Mouse (Mus musculus): ENCODE measurements around the gene Lcorl. TPM values are rescaled to one million over a fixed set of nuclear protein-coding genes. Genes with fewer than 3 reads are reported as not detected.
A peak's percentile ranks its signal among the peaks of the same experiment; 100 is the strongest.

Gene Lcorl
- polyA plus RNA-seq, 1 experiment from 2014 or later, result 42.7 TPM

GRCm38 (mm10) chr5:45685243-45685642 lies 172.2 kb downstream of the Lcorl start:
- Histone ChIP-seq H3K4me3 (ENCODE audit: low read length) (no peak overlapping the region), H3K27ac (ENCODE audit: low read depth, low read length) (no peak overlapping the region), H3K36me3 (ENCODE audit: control insufficient read depth, insufficient read depth, low read length) (peaks cover 30% of the 10 kb centered on the region), H3K4me2 (replicated peaks; ENCODE audit: low read depth, low read length) (no peak overlapping the region), H3K4me1 (ENCODE audit: control insufficient read depth, insufficient read depth, low read length) (no peaks in the 10 kb centered on the region), H3K9ac (ENCODE audit: low read depth, low read length) (no peak overlapping the region), H3K9me3 (ENCODE audit: control insufficient read depth, low read length) (no peaks in the 10 kb centered on the region), H3K27me3 (ENCODE audit: control insufficient read depth, insufficient read depth, low read length) (no peaks in the 10 kb centered on the region)
- ATAC-seq (ENCODE audit: low FRiP score, low TSS enrichment), result no peak
- WGBS, result 93% methylated on average over 2 of the region's 2 CpGs

DNA sequence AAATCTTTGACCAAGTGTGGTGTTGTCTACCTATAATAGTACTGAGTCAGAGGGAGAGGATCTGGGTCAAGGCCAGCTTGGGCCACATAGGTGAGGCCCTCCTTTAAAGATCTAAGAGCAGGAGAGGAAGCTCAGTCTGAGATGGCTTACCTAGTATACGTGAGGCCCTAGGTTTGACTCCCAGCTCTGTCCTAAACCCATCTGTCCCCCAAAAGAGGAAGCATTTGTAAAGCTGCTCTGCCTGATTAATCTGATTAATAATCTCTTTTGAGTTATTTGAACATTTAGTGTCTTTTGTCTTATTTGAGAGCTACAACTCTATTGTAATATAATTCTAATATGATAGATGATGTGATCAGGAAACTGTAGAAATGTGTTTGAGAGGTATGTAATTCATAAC lies 174.0 kb downstream of the Lcorl start:
- no peaks in the 10 kb centered on the region for H3K4me1 ChIP-seq (ENCODE audit: control insufficient read depth, insufficient read depth, low read length)
- no peak overlapping the region for H3K4me2 ChIP-seq (replicated peaks; ENCODE audit: low read depth, low read length)
- no peak overlapping the region for H3K27ac ChIP-seq (ENCODE audit: low read depth, low read length)
- H3K36me3 ChIP-seq (ENCODE audit: control insufficient read depth, insufficient read depth, low read length), result peaks cover 31% of the 10 kb centered on the region
- no peaks in the 10 kb centered on the region for H3K27me3 ChIP-seq (ENCODE audit: control insufficient read depth, insufficient read depth, low read length)
- 100% methylated on average over 1 of the region's 1 CpGs for WGBS
- no peak overlapping the region for H3K9ac ChIP-seq (ENCODE audit: low read depth, low read length)
- no peaks in the 10 kb centered on the region for H3K9me3 ChIP-seq (ENCODE audit: control insufficient read depth, low read length)
- H3K4me3 ChIP-seq (ENCODE audit: low read length), result no peak overlapping the region
- ATAC-seq (ENCODE audit: low FRiP score, low TSS enrichment), result no peak

DNA sequence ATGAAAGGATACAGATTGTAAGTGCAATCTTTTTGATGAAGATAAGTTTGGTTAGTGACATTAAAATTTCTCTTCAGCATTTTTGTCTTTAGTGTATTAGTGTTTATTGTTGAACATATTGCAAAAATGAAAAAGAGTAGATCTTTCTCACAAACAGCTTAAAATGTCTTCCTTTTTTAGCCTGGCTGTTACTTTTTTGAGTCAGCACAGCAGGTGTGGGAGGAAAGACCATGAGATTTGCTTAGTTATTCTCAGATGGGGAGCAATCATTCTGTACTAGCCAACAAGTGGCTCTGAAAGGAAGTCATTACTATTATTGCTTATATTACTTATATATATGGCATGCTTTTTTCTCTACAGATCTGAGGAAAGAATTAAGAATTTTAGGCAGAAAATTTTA lies 177.5 kb downstream of the Lcorl start:
- no peaks in the 10 kb centered on the region for H3K4me1 ChIP-seq (ENCODE audit: control insufficient read depth, insufficient read depth, low read length)
- H3K4me3 ChIP-seq (ENCODE audit: low read length), result no peak overlapping the region
- no peak for ATAC-seq (ENCODE audit: low FRiP score, low TSS enrichment)
- no peak overlapping the region for H3K9ac ChIP-seq (ENCODE audit: low read depth, low read length)
- no peaks in the 10 kb centered on the region for H3K9me3 ChIP-seq (ENCODE audit: control insufficient read depth, low read length)
- H3K36me3 ChIP-seq (ENCODE audit: control insufficient read depth, insufficient read depth, low read length), result peaks cover 57% of the 10 kb centered on the region
- no peaks in the 10 kb centered on the region for H3K27me3 ChIP-seq (ENCODE audit: control insufficient read depth, insufficient read depth, low read length)
- H3K4me2 ChIP-seq (replicated peaks; ENCODE audit: low read depth, low read length), result no peak overlapping the region
- H3K27ac ChIP-seq (ENCODE audit: low read depth, low read length), result no peak overlapping the region

DNA sequence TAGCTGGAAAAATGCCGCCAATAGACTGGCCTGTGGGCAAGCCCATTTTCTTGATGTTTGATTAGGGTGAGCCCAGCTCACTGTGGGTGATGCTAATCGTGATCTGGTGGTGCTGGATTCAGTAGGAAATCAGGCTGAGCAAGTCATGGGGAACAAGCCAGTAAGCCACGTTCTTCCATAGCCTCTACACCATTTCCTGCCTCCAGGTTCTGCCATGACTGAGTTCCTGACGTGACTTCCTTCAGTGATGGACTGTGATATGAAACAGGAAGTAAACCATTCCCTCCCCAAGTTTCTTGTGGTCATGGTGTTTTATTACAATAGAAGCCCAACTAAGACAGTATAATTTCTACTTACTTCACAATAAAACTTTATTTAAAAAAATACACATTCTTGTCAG lies 179.8 kb downstream of the Lcorl start:
- H3K9me3 ChIP-seq (ENCODE audit: control insufficient read depth, low read length), result no peaks in the 10 kb centered on the region
- H3K27me3 ChIP-seq (ENCODE audit: control insufficient read depth, insufficient read depth, low read length), result no peaks in the 10 kb centered on the region
- WGBS, result 80% methylated on average over 4 of the region's 4 CpGs
- H3K4me2 ChIP-seq (replicated peaks; ENCODE audit: low read depth, low read length), result no peak overlapping the region
- no peak overlapping the region for H3K4me3 ChIP-seq (ENCODE audit: low read length)
- no peak overlapping the region for H3K27ac ChIP-seq (ENCODE audit: low read depth, low read length)
- no peak overlapping the region for H3K9ac ChIP-seq (ENCODE audit: low read depth, low read length)
- H3K4me1 ChIP-seq (ENCODE audit: control insufficient read depth, insufficient read depth, low read length), result no peaks in the 10 kb centered on the region
- no peak for ATAC-seq (ENCODE audit: low FRiP score, low TSS enrichment)
- peaks cover 50% of the 10 kb centered on the region for H3K36me3 ChIP-seq (ENCODE audit: control insufficient read depth, insufficient read depth, low read length)

DNA sequence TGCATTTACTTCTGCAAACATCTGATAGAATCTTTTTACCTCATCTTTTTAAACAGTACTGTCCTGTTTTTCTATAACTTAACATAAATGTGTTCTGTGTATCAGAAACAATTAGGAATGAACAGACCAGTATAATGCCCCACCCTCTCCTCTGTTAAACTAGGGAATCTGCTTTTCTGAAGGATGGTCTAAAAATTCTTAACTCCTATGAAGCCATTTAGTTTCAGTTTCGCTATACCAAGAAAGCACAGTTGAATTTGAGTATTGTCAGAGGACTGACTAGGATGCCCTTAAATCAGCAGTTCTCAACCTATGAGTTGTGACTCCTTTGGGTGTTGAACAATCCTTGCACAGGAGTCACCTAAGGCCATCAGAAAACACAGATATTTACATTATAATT lies 182.4 kb downstream of the Lcorl start:
- no peak overlapping the region for H3K9ac ChIP-seq (ENCODE audit: low read depth, low read length)
- H3K4me3 ChIP-seq (ENCODE audit: low read length), result no peak overlapping the region
- H3K27me3 ChIP-seq (ENCODE audit: control insufficient read depth, insufficient read depth, low read length), result no peaks in the 10 kb centered on the region
- H3K4me2 ChIP-seq (replicated peaks; ENCODE audit: low read depth, low read length), result no peak overlapping the region
- H3K4me1 ChIP-seq (ENCODE audit: control insufficient read depth, insufficient read depth, low read length), result peaks cover 2% of the 10 kb centered on the region; the same call in 1 of the 2 replicates
- no peak for ATAC-seq (ENCODE audit: low FRiP score, low TSS enrichment)
- H3K36me3 ChIP-seq (ENCODE audit: control insufficient read depth, insufficient read depth, low read length), result peaks cover 44% of the 10 kb centered on the region
- H3K9me3 ChIP-seq (ENCODE audit: control insufficient read depth, low read length), result no peaks in the 10 kb centered on the region
- 94% methylated on average over 1 of the region's 1 CpGs for WGBS
- no peak overlapping the region for H3K27ac ChIP-seq (ENCODE audit: low read depth, low read length)

GRCm38 (mm10) chr5:45670894-45671494 lies 186.4 kb downstream of the Lcorl start:
- Histone ChIP-seq H3K4me1 (ENCODE audit: control insufficient read depth, insufficient read depth, low read length) (peaks cover 5% of the 10 kb centered on the region; the same call in 1 of the 2 replicates), H3K27me3 (ENCODE audit: control insufficient read depth, insufficient read depth, low read length) (no peaks in the 10 kb centered on the region), H3K27ac (ENCODE audit: low read depth, low read length) (no peak overlapping the region), H3K36me3 (ENCODE audit: control insufficient read depth, insufficient read depth, low read length) (peaks cover 15% of the 10 kb centered on the region), H3K4me3 (ENCODE audit: low read length) (peak overlapping the region; percentile 79), H3K9me3 (ENCODE audit: control insufficient read depth, low read length) (no peaks in the 10 kb centered on the region), H3K9ac (ENCODE audit: low read depth, low read length) (peak overlapping the region; percentile 23; the same call in 1 of the 2 replicates), H3K4me2 (replicated peaks; ENCODE audit: low read depth, low read length) (peak overlapping the region; percentile 54)
- 56% methylated on average over 5 of the region's 5 CpGs for WGBS
- ATAC-seq (ENCODE audit: low FRiP score, low TSS enrichment), result no peak

DNA sequence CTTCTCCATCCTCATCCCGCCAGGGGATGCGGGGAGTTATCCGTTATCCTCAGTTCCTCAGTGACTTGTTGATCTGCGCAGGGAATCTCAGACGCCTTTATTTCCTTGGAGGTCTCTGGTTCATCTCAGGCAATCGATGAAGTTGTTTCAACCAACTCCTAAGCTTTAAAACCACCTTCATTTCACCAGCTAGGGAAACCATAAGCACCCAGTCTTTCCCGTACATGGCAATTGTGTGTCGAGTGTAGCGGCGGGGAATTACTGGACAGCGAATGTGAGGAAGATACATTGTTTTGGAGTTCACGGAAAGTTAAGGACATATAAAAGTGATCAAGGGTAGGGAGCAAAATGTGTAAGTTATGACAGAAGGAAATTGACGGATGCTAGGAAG lies 187.1 kb downstream of the Lcorl start:
- Histone ChIP-seq H3K27me3 (ENCODE audit: control insufficient read depth, insufficient read depth, low read length) (no peaks in the 10 kb centered on the region), H3K9me3 (ENCODE audit: control insufficient read depth, low read length) (no peaks in the 10 kb centered on the region), H3K36me3 (ENCODE audit: control insufficient read depth, insufficient read depth, low read length) (peaks cover 10% of the 10 kb centered on the region; the same call in 1 of the 2 replicates), H3K4me2 (replicated peaks; ENCODE audit: low read depth, low read length) (peak overlapping the region; percentile 54), H3K27ac (ENCODE audit: low read depth, low read length) (peak overlapping the region; percentile 63), H3K4me3 (ENCODE audit: low read length) (peak overlapping the region; percentile 79), H3K9ac (ENCODE audit: low read depth, low read length) (peak overlapping the region; percentile 72), H3K4me1 (ENCODE audit: control insufficient read depth, insufficient read depth, low read length) (peaks cover 5% of the 10 kb centered on the region; the same call in 1 of the 2 replicates)
- no peak for ATAC-seq (ENCODE audit: low FRiP score, low TSS enrichment)
- under 1% methylated on average over 13 of the region's 13 CpGs for WGBS

DNA sequence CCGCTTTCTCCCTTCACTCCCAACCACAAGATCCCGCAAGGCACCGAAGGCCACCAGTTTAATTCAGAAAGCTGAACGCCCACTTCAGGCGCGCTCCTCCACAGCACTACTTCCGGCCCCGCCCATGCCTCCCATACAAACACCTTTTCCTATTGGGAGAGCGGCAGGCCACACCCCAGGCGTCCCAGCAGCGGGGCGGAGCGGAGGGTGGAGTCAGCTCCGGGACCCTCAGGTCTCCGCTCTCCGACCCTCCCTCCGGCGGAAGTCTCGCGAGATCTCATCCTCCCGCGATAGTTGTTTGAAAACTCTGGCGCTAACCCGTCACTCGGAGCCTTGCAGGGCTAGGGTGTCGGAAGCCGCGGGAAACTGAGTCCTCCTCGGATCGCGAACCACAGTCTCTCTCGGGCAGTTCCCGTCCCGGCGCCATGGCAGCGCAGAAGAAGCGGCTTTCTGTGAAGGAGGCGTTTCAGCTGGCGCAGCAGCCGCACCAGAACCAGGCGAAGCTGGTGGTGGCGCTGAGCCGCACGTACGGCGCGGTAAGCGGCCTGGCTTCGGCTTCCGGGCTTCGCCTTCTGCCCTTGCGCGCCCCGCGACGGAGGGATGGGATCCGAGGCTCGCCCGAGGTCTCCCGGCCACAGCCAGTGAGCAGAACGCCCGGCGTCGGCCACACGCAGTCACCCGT lies 187.7 kb downstream of the Lcorl start, which contains the start of gene Ncapg:
Gene Ncapg (plus strand): TSS at position 322 of the 682 bp plus-strand sequence.
- Histone ChIP-seq H3K9ac (ENCODE audit: low read depth, low read length) (peak within 1 kb of the TSS; percentile 81), H3K9me3 (ENCODE audit: control insufficient read depth, low read length) (no peaks in the 10 kb centered on the region), H3K27me3 (ENCODE audit: control insufficient read depth, insufficient read depth, low read length) (no peaks in the 10 kb centered on the region), H3K27ac (ENCODE audit: low read depth, low read length) (peak within 1 kb of the TSS; percentile 77), H3K4me1 (ENCODE audit: control insufficient read depth, insufficient read depth, low read length) (peaks cover 5% of the 10 kb centered on the region; the same call in 1 of the 2 replicates), H3K4me2 (replicated peaks; ENCODE audit: low read depth, low read length) (peak within 1 kb of the TSS; percentile 72), H3K4me3 (ENCODE audit: low read length) (peak within 1 kb of the TSS; percentile 79), H3K36me3 (ENCODE audit: control insufficient read depth, insufficient read depth, low read length) (peaks cover 4% of the 10 kb centered on the region; the same call in 1 of the 2 replicates)
- WGBS, result under 1% methylated on average over 65 of the region's 66 CpGs
- peak; percentile 100 for ATAC-seq (ENCODE audit: low FRiP score, low TSS enrichment)

DNA sequence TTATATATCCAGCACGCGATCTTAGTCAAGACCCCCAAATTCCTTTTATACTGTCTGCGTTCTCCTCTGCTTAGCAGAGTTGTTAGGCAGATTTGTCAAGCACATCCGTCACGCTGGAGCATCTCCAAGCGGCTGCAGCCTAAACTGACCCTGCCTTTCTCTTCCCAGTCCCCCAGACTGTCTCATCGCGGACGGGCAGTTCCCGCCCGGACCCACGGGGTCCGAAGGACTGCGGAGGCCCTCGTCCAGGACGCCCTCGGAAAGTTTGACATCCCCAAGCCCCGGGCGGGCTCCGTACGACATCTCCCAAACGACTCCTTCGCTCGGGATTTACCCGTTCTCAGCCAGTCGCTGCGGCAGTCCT lies 188.2 kb downstream of the Lcorl start:
- Histone ChIP-seq H3K27ac (ENCODE audit: low read depth, low read length) (peak overlapping the region; percentile 77), H3K4me3 (ENCODE audit: low read length) (peak overlapping the region; percentile 79), H3K4me1 (ENCODE audit: control insufficient read depth, insufficient read depth, low read length) (peaks cover 5% of the 10 kb centered on the region; the same call in 1 of the 2 replicates), H3K27me3 (ENCODE audit: control insufficient read depth, insufficient read depth, low read length) (no peaks in the 10 kb centered on the region), H3K9ac (ENCODE audit: low read depth, low read length) (peak overlapping the region; percentile 81), H3K9me3 (ENCODE audit: control insufficient read depth, low read length) (no peaks in the 10 kb centered on the region), H3K36me3 (ENCODE audit: control insufficient read depth, insufficient read depth, low read length) (0 out of 2 replicates have a peak, but pooled peaks cover 3% of the 10 kb centered on the region), H3K4me2 (replicated peaks; ENCODE audit: low read depth, low read length) (peak overlapping the region; percentile 72)
- WGBS, result 1% methylated on average over 27 of the region's 27 CpGs
- peak; percentile 75 for ATAC-seq (ENCODE audit: low FRiP score, low TSS enrichment)
